Mouse (Mus musculus) frontal cortex, postnatal 14 days (tissue): ENCODE measurements around the gene Ficd.
"Not testable (repeated sequence)": the region's sequence is repeated elsewhere in the genome, so short reads cannot be mapped to it uniquely, and the experiment has no call there.

Experiments used
- DNase-seq, 2 experiments: peaks; one replicate each; pipeline ENCODE4 v3.0.0; 2022; ENCODE audit warnings: low spot score in 2 of 2

Gene Ficd

GRCm38 (mm10) chr5:113773664-113774063 is 38.1 kb downstream of the Ficd start:
- peak; percentile 67 to 79 for DNase-seq

GRCm38 (mm10) chr5:113775585-113775984 is 40.0 kb downstream of the Ficd start:
- DNase-seq: no peak

DNA sequence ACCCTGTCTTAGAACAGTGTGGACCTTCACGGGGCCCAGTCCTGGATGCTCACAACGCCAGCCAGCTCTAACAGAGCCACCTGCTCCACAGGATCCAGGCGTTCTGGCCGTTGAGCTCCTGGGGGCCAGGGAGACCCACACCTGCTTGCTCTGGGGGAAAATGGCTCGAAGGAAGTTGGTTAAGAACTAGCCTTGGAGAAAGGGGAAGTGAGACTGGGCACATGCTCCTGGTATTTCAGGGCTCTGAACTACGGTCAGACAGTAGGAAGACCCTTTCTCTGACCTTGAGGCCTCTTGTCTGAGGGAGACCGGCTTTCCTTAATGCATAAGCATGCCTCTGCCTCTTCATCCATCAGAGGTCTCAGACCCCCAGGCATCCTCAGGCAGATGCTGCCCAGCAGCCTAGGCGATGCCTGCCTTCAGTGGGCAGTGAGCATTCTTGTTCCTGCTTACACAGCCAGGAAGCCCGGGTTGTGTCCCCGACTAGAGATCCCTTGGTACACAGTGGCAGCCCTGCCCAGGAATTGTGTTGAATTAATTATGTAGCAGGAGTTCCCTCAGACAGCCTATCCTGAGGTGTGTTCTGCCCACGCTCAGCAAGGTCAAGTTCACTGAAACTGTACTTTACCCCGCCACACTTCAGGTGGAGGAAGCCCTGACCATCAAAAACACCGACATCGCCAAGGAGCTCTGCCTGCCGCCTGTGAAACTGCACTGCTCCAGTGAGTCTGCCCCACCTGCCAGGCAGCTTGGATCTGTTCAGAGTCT is 40.7 kb downstream of the Ficd start:
- no peak for DNase-seq

GRCm38 (mm10) chr5:113776896-113777226 is 41.3 kb downstream of the Ficd start:
- no peak for DNase-seq

DNA sequence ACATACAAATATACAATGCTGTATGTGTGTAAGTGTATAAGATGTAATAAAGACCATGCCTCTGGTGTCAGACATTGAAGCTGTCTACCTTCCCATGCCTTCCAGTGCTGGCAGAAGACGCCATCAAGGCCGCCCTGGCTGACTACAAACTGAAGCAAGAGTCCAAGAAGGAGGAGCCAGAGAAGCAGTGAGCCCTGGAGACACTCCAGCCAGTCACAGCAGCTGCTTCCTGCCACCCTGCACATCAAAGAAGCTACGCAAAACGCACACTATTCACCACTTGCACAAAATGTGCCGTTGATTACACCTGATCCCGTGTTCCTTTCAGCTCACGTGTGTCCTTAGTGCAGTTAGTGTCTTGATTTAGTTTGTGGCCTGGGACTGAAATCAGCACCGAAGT is 42.1 kb downstream of the Ficd start:
- DNase-seq: not testable (repeated sequence)

DNA sequence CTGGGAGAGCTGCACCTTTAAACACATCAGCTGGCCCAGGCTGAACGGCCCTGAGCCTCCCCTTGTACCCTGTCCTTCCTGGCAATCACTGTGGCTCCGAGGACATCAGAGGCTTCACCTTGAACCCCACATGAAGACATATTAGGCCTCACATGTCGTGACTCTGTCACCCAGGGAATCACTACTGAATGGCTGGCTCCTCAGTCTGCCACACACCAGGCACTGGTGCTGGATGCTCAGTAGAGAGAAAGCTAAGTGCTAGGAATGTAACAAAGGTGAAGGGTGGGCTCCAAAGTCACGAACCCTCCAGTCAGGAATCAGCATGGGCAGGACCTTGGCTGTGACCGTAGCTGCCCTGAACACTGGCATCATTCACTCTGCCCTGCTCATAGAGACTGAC is 44.0 kb downstream of the Ficd start:
- DNase-seq: no peak

- no peak for DNase-seq
Measured at GRCm38 (mm10) chr5:113780082-113780752, 44.6 kb downstream of the Ficd start.

- no peak for DNase-seq
Measured at GRCm38 (mm10) chr5:113780763-113781162, 45.2 kb downstream of the Ficd start.

DNA sequence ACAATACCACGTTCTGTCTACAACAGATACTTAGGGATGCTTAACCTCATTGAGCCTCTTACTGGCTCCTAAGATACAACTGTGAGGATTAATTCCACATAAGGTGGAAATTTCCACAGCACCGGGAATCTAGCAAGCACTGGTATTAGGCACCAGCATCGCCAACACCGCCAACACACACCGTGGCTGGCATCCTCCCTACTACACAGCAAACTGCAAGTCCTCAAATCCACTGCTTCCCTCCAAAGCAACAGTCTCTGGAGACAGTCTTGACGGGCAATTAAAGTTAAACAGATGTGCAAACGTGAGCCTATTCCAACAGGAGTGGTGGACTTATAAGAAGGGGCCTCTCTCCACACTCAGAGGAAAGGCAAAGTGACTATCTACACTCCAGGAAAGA is 45.7 kb downstream of the Ficd start:
- no peak for DNase-seq

DNA sequence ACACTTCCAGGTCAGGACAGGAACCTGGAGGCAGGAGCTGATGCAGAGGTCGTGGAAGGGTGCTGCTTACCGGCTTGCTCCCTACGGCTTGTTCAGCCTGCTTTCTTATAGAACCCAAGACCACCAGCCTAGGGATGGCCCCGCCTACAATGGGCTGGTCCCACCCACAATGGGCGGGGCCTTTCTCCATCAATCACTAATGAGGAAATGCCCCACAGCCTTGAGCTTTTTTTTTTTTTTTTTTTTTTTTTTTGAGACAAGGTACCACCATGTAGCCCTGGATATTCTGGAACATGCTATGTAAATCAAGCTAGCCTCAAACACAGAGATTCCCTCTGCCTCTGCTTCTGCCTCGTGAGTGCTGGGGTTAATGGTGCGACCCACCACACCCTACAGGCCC is 46.3 kb downstream of the Ficd start:
- no peak for DNase-seq

DNA sequence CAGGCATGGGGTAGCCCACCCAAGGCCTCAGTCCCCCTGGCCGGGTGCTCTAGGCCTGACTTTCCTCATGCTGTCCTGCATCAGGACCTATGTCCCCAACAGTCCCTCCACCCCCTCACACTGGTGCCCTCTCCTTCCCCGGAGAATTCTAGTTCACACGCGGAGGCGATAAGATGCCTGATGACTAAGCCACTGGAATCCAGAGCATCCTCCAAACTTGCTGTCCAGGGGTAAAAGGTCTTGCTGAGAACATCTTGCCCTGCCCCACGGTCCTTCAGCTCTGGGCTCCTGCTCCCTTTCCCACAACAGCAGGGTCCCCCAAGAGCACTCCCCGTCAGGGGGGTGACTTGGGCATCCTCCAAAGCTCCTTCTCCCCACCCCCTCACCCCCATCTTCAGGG is 47.0 kb downstream of the Ficd start:
- no peak for DNase-seq

- DNase-seq: peak in 1 of 2 experiments; percentile 60
Measured at GRCm38 (mm10) chr5:113783581-113784001, 48.0 kb downstream of the Ficd start.

- DNase-seq: not testable (repeated sequence)
Measured at GRCm38 (mm10) chr5:113784104-113784503, 48.5 kb downstream of the Ficd start.

GRCm38 (mm10) chr5:113786985-113787384 is 51.4 kb downstream of the Ficd start:
- no peak for DNase-seq

DNA sequence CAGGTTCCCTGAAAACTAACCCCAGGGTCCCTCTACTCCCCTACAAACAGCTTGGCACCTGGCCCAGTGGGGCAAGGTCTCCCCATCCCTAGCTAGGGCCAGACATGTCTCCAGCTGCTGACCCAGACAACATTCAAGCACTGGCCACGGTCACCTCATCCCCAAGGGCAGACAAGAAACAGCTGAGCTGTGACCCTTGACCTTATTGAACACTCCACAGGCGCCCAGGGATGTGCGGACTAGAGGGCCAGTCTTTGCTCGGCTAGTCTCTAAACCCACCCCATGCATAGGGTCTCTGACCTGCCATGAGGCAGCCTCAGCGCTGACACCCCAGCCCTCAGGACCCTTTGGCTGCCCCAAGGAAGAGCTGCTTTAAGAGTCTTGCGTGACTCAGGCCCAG is 53.0 kb downstream of the Ficd start:
- DNase-seq: no peak

GRCm38 (mm10) chr5:113789075-113789788 is 53.6 kb downstream of the Ficd start:
- DNase-seq: no peak
